Mouse (Mus musculus) right cerebral cortex, postnatal 25 days (tissue): Measurements from ENCODE around the gene Olfr1163.
"Not testable (repeated sequence)": the region's sequence is repeated elsewhere in the genome, so short reads cannot be mapped to it uniquely, and the experiment has no call there.

ENCODE experiments used
- DNase-seq: peaks from one replicate; pipeline ENCODE4 v3.0.0; 2022

The Olfr1163 gene

DNA sequence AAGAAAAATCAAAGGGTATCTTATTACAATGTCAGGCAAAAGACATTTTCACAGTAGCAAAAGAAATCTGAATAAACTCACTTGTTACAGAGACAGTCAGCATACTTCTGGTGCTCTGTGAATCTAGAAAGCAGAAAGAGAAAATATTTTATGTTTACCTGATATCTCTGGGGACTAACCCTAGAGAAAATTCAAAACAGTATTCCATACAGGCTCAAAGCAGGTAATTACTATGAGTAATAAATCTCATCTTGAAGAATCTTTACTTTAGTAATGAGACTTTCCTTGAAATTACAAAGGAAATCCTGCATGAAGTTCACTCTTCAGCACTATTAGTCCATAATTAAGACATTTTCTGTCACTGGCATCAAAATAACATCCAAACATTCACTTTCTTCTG is at the start of gene Olfr1163:
Gene Olfr1163, minus strand, starts transcription at position 101 of the 400 bp plus-strand sequence.
- DNase-seq: no peak

DNA sequence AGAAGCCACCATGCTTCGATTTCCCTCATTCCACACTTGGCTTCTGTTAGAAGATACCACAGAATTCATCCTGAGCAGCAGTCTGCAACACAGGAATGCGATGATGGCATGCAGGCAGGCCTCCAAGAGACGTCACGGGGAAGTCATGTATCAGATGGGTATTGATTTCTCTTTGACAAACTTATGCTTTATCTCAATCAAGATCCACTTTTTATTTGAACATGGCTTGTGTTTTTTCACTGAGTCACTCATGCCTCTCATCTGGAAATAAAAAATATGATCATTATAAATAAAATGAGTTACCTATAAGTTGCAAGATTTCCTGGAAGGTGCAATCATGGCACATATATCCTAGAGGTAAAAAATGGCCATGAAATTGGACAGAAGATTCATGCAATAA is 22.2 kb upstream of the Olfr1163 start, which contains the start of gene Olfr1164:
Gene Olfr1164, minus strand, starts transcription at position 101 of the 400 bp plus-strand sequence.
- DNase-seq: no peak

DNA sequence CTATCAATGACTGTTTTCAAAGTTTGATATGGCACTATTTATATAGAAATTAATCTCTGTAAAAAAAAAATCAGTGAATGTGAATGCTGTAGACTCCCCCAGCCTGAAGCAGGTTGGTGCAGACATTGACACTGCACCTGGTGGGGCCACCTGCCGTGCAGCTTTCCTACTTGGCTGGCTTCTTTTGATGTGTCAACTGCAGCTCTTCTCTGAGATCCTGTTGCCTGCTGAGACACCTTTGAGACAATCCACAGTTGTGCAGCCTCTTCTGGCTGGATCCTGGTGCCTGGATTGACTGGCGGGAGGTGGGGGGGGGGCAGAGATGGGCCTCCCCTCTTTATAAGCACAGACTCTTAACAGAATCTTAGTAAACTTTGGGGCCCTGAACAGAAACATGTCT is 8.0 kb downstream of the Olfr1163 start:
- no peak for DNase-seq

DNA sequence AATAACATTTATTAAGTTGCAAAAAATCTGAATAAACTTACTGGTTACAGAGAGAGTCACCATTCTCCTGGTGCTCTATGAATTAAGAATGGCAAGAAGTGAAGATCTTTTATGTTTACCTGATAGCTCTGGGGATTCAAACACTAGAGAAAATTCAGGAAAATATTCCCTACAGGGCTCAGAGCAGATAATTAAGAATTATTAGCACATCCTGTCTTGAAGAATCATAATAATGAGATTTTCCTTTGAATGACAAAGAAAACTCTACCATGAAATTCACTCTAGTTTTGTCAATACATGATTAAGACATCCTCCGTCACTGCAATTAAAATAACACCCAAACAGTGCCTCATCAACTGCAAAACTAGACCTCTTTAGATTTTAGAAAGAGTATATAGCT is 20.6 kb downstream of the Olfr1163 start, which contains the start of gene Olfr1162:
Gene Olfr1162, minus strand, starts transcription at position 101 of the 400 bp plus-strand sequence.
- DNase-seq: no peak

DNA sequence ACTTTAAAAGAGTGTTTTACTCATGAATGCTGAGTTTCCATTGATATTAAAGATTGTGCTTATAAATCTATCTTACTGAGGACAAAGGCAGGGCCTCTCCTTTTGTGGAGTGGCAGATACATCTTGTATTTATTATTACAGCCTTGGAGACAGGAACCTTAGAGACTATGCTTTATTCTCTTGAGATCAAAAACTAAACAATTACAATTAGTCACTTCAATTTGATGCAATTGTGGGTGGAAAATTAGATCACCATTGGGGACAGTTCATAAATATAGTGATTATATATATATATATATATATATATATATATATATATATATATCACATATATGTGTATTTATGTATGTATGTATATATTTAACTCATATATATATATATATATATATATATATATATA is 34.0 kb downstream of the Olfr1163 start, which contains the start of gene Olfr73:
Gene Olfr73, minus strand, starts transcription at position 101 of the 400 bp plus-strand sequence.
- DNase-seq: no peak

DNA sequence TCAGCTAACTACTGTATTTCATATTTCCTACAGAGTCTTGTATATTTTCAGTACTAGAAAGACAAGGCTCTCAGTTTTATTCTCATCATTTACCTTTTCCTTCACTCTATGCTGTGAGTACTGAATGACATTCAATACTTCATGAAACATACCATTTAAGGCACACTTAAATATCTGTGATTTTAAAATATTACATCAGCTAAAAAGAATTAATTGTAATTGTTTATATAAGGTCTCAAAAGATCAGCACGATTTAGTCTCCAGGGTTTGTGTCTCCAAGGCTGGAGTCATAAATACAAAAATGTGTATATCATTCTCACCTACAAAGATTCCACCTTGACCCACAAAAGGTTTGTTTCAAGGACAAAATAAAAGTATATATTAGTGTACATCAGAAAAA is 49.2 kb downstream of the Olfr1163 start, which contains the start of gene Olfr1161:
Gene Olfr1161, plus strand, starts transcription at position 301 of the 400 bp plus-strand sequence.
- DNase-seq: not testable (repeated sequence)
